Mouse (Mus musculus) kidney, postnatal 0 days (tissue): ENCODE data around the gene Rhbdf2. TPM values are rescaled to one million over a fixed set of nuclear protein-coding genes. Genes with fewer than 3 reads are reported as not detected.

Experiments used
- ATAC-seq: fragments of 200-750 bp; cut with Nextera tagmentation; replicated peaks from 2 replicates; pipeline ENCODE4 v1.8.0; 2017; ENCODE audit warnings: low read depth, moderate number of reproducible peaks, moderate TSS enrichment, moderate library complexity; ENCODE audit not compliant: low FRiP score
- DNase-seq: peaks from one replicate; pipeline ENCODE4 v3.0.0-alpha.2; 2016; ENCODE audit warnings: low spot score
- H3K27ac ChIP-seq: fragments of 300-500 bp; sonication (generic); 2 replicates; pipeline ENCODE4 v1.5.1; 2014; ENCODE audit warnings: mild to moderate bottlenecking
- H3K27me3 ChIP-seq: fragments of 300-500 bp; sonication (generic); 2 replicates; pipeline ENCODE4 v1.6.1; 2014; ENCODE audit warnings: low read length, mixed read lengths; ENCODE audit not compliant: insufficient read depth
- H3K36me3 ChIP-seq: fragments of 300-500 bp; sonication (generic); 2 replicates; pipeline ENCODE4 v1.6.1; 2014; ENCODE audit warnings: low read length, mixed read lengths; ENCODE audit not compliant: insufficient read depth
- H3K4me1 ChIP-seq: fragments of 300-500 bp; sonication (generic); replicated peaks from 2 replicates; pipeline ENCODE4 v1.6.1; 2014; ENCODE audit warnings: antibody characterized with exemption, low read length, mixed read lengths; ENCODE audit not compliant: insufficient read depth
- H3K4me2 ChIP-seq: fragments of 300-500 bp; sonication (generic); 2 replicates; pipeline ENCODE4 v1.6.1; 2014; ENCODE audit warnings: mild to moderate bottlenecking, low read length, moderate library complexity, mixed read lengths
- H3K4me3 ChIP-seq: fragments of 300-500 bp; sonication (generic); replicated peaks from 2 replicates; pipeline ENCODE4 v1.5.1; 2014; ENCODE audit warnings: low read depth, low read length
- H3K9ac ChIP-seq: fragments of 300-500 bp; sonication (generic); 2 replicates; pipeline ENCODE4 v1.6.1; 2014; ENCODE audit warnings: low read depth, low read length
- H3K9me3 ChIP-seq: fragments of 300-500 bp; sonication (generic); replicated peaks from 2 replicates; pipeline ENCODE4 v1.6.1; 2016; ENCODE audit warnings: low read length, inconsistent platforms, mixed read lengths
- CTCF ChIP-seq: IDR thresholded peaks from 2 replicates; pipeline ENCODE4 v1.5.1; 2016; ENCODE audit warnings: antibody characterized with exemption, low read depth, mild to moderate bottlenecking, moderate library complexity
- WGBS: fragments of 180-500 bp; shearing (Covaris S2); extraction: QIAGEN DNeasy Blood & Tissue Kit; methylation state at CpG from one replicate; pipeline ENCODE4 v1.1.7; 2014; 5-methylcytosine and 5-hydroxymethylcytosine counted together
- polyA plus RNA-seq: library from polyadenylated mRNA; unstranded; fragments of >200 nt; fragmentation: Nextera tagmentation; extraction: Ambion mirVana; gene quantifications from 2 replicates; pipeline ENCODE4 v1.2.1, GENCODE M21; 2015

Rhbdf2 gene
- polyA plus RNA-seq, 1 experiment from 2014 or later = 9.0 TPM

DNA sequence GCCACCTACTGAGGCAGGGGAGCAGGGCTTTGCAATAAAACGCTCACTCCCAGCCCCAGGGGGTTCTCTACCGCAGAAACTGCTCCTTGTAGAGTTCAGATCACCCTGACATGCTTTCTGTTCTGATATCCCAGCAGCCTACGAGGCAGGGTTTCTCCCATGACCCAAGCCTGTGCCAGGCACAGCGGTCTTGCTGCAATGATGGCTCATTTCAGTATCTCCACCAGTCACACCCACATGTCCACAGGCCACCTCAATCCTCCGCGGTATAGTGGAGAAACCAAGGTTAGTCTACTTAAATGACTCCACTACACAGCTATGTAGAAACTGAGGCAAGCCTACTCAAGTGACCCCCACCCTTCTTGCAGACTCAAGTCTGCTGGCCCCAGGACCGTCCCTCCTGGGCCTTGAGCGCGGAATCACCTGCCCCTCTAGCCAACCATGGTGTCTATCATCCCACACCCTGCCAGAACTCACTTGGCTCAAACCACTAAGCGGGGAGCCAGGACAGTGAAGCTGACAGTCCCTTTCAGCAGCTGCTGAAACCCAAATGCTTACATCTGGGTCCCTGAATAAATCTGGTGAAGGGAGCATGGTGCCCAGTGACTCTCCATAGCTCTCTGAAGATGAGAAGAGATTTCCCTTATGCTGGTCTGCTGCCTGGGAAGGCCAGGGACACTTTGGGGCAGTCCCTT is 6.1 kb downstream of the Rhbdf2 start:
- DNase-seq (no peak), ATAC-seq (no peak)
- H3K4me3 ChIP-seq = no peak overlapping the region
- no peaks in the 10 kb centered on the region for H3K27me3 ChIP-seq
- no peaks in the 10 kb centered on the region for H3K36me3 ChIP-seq
- peaks cover 52% of the 10 kb centered on the region for H3K4me1 ChIP-seq
- no peaks in the 10 kb centered on the region for H3K9me3 ChIP-seq
- H3K9ac ChIP-seq = no peak overlapping the region
- 70% methylated on average over 10 of the region's 10 CpGs for WGBS
- H3K27ac ChIP-seq = peak overlapping the region; percentile 25
- TF ChIP-seq CTCF = no peak
- H3K4me2 ChIP-seq = peak overlapping the region; percentile 22

- H3K27me3 ChIP-seq = no peaks in the 10 kb centered on the region
- H3K9ac ChIP-seq = no peak overlapping the region
- H3K36me3 ChIP-seq = no peaks in the 10 kb centered on the region
- DNase-seq (no peak), ATAC-seq (no peak)
- WGBS = 36% methylated on average over 9 of the region's 9 CpGs
- H3K4me2 ChIP-seq = no peak overlapping the region
- no peak overlapping the region for H3K4me3 ChIP-seq
- no peaks in the 10 kb centered on the region for H3K9me3 ChIP-seq
- no peak for TF ChIP-seq CTCF
- H3K27ac ChIP-seq = no peak overlapping the region
- H3K4me1 ChIP-seq = peaks cover 54% of the 10 kb centered on the region
These were observed 6.7 kb downstream of the Rhbdf2 start for GRCm38 (mm10) chr11:116620073-116620472.

GRCm38 (mm10) chr11:116619561-116619960 is 7.3 kb downstream of the Rhbdf2 start:
- no peaks in the 10 kb centered on the region for H3K9me3 ChIP-seq
- no peak overlapping the region for H3K4me2 ChIP-seq
- ATAC-seq (no peak), DNase-seq (no peak)
- no peak for TF ChIP-seq CTCF
- H3K4me3 ChIP-seq = no peak overlapping the region
- peaks cover 54% of the 10 kb centered on the region for H3K4me1 ChIP-seq
- no peaks in the 10 kb centered on the region for H3K27me3 ChIP-seq
- no peak overlapping the region for H3K27ac ChIP-seq
- WGBS = 34% methylated on average over 8 of the region's 8 CpGs
- no peak overlapping the region for H3K9ac ChIP-seq
- H3K36me3 ChIP-seq = no peaks in the 10 kb centered on the region

DNA sequence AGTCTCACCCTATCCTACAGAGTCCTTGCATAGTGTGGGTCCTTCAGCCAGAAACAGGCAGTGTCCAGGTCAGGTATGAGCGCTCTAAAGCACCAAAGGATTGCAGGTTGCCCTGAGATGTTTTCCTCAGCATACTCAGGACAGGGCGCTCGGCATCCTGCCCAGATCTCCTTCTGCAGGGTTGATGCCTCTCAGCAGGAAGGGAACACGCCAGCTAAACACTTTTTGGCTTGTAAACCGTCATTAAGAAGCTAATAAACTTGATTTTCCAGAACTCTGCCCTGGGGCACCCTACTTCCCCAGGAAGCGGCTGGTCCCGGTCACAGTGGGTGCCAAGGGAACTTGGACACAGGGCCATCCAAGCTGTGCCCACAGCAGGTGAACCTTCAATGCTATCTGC is 7.7 kb downstream of the Rhbdf2 start:
- DNase-seq (no peak), ATAC-seq (no peak)
- no peak for TF ChIP-seq CTCF
- WGBS = 71% methylated on average over 7 of the region's 7 CpGs
- Histone ChIP-seq H3K9ac (no peak overlapping the region), H3K9me3 (no peaks in the 10 kb centered on the region), H3K4me2 (no peak overlapping the region), H3K4me3 (no peak overlapping the region), H3K27ac (no peak overlapping the region), H3K36me3 (no peaks in the 10 kb centered on the region), H3K4me1 (peaks cover 54% of the 10 kb centered on the region), H3K27me3 (no peaks in the 10 kb centered on the region)

GRCm38 (mm10) chr11:116618666-116619065 is 8.2 kb downstream of the Rhbdf2 start:
- Histone ChIP-seq H3K36me3 (no peaks in the 10 kb centered on the region), H3K27ac (no peak overlapping the region), H3K4me3 (no peak overlapping the region), H3K4me1 (peaks cover 54% of the 10 kb centered on the region), H3K27me3 (no peaks in the 10 kb centered on the region), H3K4me2 (no peak overlapping the region), H3K9me3 (no peaks in the 10 kb centered on the region), H3K9ac (no peak overlapping the region)
- WGBS = 92% methylated on average over 7 of the region's 7 CpGs
- TF ChIP-seq CTCF = no peak
- DNase-seq (no peak), ATAC-seq (no peak)

GRCm38 (mm10) chr11:116617641-116618040 is 9.2 kb downstream of the Rhbdf2 start:
- DNase-seq = no peak
- H3K4me3 ChIP-seq = no peak overlapping the region
- no peaks in the 10 kb centered on the region for H3K9me3 ChIP-seq
- no peaks in the 10 kb centered on the region for H3K27me3 ChIP-seq
- H3K4me2 ChIP-seq = no peak overlapping the region
- peaks cover 48% of the 10 kb centered on the region for H3K4me1 ChIP-seq
- ATAC-seq = no peak
- WGBS = 82% methylated on average over 7 of the region's 7 CpGs
- TF ChIP-seq CTCF = no peak
- H3K36me3 ChIP-seq = no peaks in the 10 kb centered on the region
- H3K9ac ChIP-seq = no peak overlapping the region
- no peak overlapping the region for H3K27ac ChIP-seq
